Mouse (Mus musculus) heart, postnatal 0 days (tissue): ENCODE results near the gene Ccni. TPM values are rescaled to one million over a fixed set of nuclear protein-coding genes. Genes with fewer than 3 reads are reported as not detected.

Source experiments
- ATAC-seq: fragments of 200-750 bp; cut with Nextera tagmentation; 2 replicates; pipeline ENCODE4 v1.8.0; 2017; ENCODE audit warnings: low read depth, moderate number of reproducible peaks, moderate library complexity; ENCODE audit not compliant: insufficient read depth
- DNase-seq: peaks from one replicate; pipeline ENCODE4 v3.0.0-alpha.2; 2016; ENCODE audit warnings: low spot score
- H3K27ac ChIP-seq: fragments of 300-500 bp; sonication (generic); 2 replicates; pipeline ENCODE4 v1.5.1; 2014; ENCODE audit warnings: low read depth, mild to moderate bottlenecking
- H3K27me3 ChIP-seq: fragments of 300-500 bp; sonication (generic); 2 replicates; pipeline ENCODE4 v1.6.1; 2014; ENCODE audit warnings: low read length, mixed read lengths; ENCODE audit not compliant: control insufficient read depth, insufficient read depth
- H3K36me3 ChIP-seq: fragments of 300-500 bp; sonication (generic); replicated peaks from 2 replicates; pipeline ENCODE4 v1.6.1; 2014; ENCODE audit warnings: low read length, mixed read lengths; ENCODE audit not compliant: control insufficient read depth, insufficient read depth
- H3K4me1 ChIP-seq: fragments of 300-500 bp; sonication (generic); 2 replicates; pipeline ENCODE4 v1.6.1; 2014; ENCODE audit warnings: antibody characterized with exemption; ENCODE audit not compliant: control insufficient read depth, insufficient read depth
- H3K4me2 ChIP-seq: fragments of 300-500 bp; sonication (generic); 2 replicates; pipeline ENCODE4 v1.6.1; 2014; ENCODE audit warnings: low read depth, mild to moderate bottlenecking, low read length, moderate library complexity
- H3K4me3 ChIP-seq: fragments of 300-500 bp; sonication (generic); 2 replicates; pipeline ENCODE4 v1.5.1; 2014; ENCODE audit warnings: low read depth, low read length
- H3K9ac ChIP-seq: fragments of 300-500 bp; sonication (generic); replicated peaks from 2 replicates; pipeline ENCODE4 v1.6.1; 2014; ENCODE audit warnings: low read depth, low read length, mixed read lengths
- H3K9me3 ChIP-seq: fragments of 300-500 bp; sonication (generic); replicated peaks from 2 replicates; pipeline ENCODE4 v1.6.1; 2016; ENCODE audit warnings: low read length; ENCODE audit not compliant: control insufficient read depth
- CTCF ChIP-seq: IDR thresholded peaks from 2 replicates; pipeline ENCODE4 v1.5.1; 2016; ENCODE audit warnings: antibody characterized with exemption, control low read depth, low read depth
- EP300 ChIP-seq: IDR thresholded peaks from 2 replicates; pipeline ENCODE4 v1.6.1; 2016; ENCODE audit warnings: antibody characterized with exemption, low read depth
- WGBS: fragments of 180-500 bp; shearing (Covaris S2); extraction: QIAGEN DNeasy Blood & Tissue Kit; methylation state at CpG from one replicate; pipeline ENCODE4 v1.1.7; 2014; 5-methylcytosine and 5-hydroxymethylcytosine counted together
- polyA plus RNA-seq: library from polyadenylated mRNA; unstranded; fragments of >200 nt; fragmentation: Nextera tagmentation; extraction: Ambion mirVana; gene quantifications from 2 replicates; pipeline ENCODE4 v1.2.1, GENCODE M21; 2015
- total RNA-seq: library from RNA; depleted of rRNA; stranded (reverse); fragments of >200 nt; gene quantifications from 2 replicates; pipeline ENCODE4 v1.2.3, GENCODE M21; 2014; ENCODE audit warnings: low replicate concordance

The Ccni gene
- total and polyA plus RNA-seq, 2 experiments from 2014 or later = 87.5 to 210 TPM

GRCm38 (mm10) chr5:93239590-93240544 lies 33.6 kb upstream of the Ccni start:
- TF ChIP-seq EP300 (no peak), CTCF (no peak)
- no peaks in the 10 kb centered on the region for H3K36me3 ChIP-seq
- no peak overlapping the region for H3K4me2 ChIP-seq
- no peaks in the 10 kb centered on the region for H3K4me1 ChIP-seq
- H3K9me3 ChIP-seq = 0 out of 2 replicates have a peak, but pooled peaks cover 6% of the 10 kb centered on the region
- H3K27me3 ChIP-seq = no peaks in the 10 kb centered on the region
- DNase-seq (no peak), ATAC-seq (no peak)
- H3K9ac ChIP-seq = no peak overlapping the region
- H3K4me3 ChIP-seq = no peak overlapping the region
- no peak overlapping the region for H3K27ac ChIP-seq
- WGBS = 48% methylated on average over 8 of the region's 8 CpGs

GRCm38 (mm10) chr5:93236541-93236940 lies 30.2 kb upstream of the Ccni start:
- no peak for ATAC-seq
- no peak overlapping the region for H3K27ac ChIP-seq
- no peaks in the 10 kb centered on the region for H3K36me3 ChIP-seq
- H3K27me3 ChIP-seq = no peaks in the 10 kb centered on the region
- no peak for DNase-seq
- H3K4me2 ChIP-seq = no peak overlapping the region
- H3K4me1 ChIP-seq = no peaks in the 10 kb centered on the region
- TF ChIP-seq EP300 (no peak), CTCF (no peak)
- WGBS = 74% methylated on average over 4 of the region's 4 CpGs
- no peaks in the 10 kb centered on the region for H3K9me3 ChIP-seq
- H3K4me3 ChIP-seq = no peak overlapping the region
- no peak overlapping the region for H3K9ac ChIP-seq

- WGBS = 89% methylated on average over 3 of the region's 3 CpGs
- ATAC-seq (no peak), DNase-seq (no peak)
Observed at GRCm38 (mm10) chr5:93235888-93236287, 29.6 kb upstream of the Ccni start.

GRCm38 (mm10) chr5:93234605-93235004 lies 28.3 kb upstream of the Ccni start:
- no peaks in the 10 kb centered on the region for H3K36me3 ChIP-seq

More at GRCm38 (mm10) chr5:93235888-93236287, 29.6 kb upstream of the Ccni start:
- Histone ChIP-seq H3K36me3 (no peaks in the 10 kb centered on the region), H3K9me3 (no peaks in the 10 kb centered on the region), H3K27ac (no peak overlapping the region), H3K9ac (no peak overlapping the region), H3K4me2 (no peak overlapping the region), H3K4me3 (no peak overlapping the region), H3K4me1 (no peaks in the 10 kb centered on the region), H3K27me3 (no peaks in the 10 kb centered on the region)
- TF ChIP-seq EP300 = no peak
- no peak for TF ChIP-seq CTCF

GRCm38 (mm10) chr5:93234130-93234529 lies 27.8 kb upstream of the Ccni start:
- H3K27ac ChIP-seq = no peak overlapping the region
- ATAC-seq (no peak), DNase-seq (no peak)
- no peaks in the 10 kb centered on the region for H3K36me3 ChIP-seq
- H3K9ac ChIP-seq = no peak overlapping the region
- H3K27me3 ChIP-seq = no peaks in the 10 kb centered on the region
- TF ChIP-seq CTCF (no peak), EP300 (no peak)
- H3K4me3 ChIP-seq = no peak overlapping the region
- WGBS = 70% methylated on average over 4 of the region's 4 CpGs
- no peak overlapping the region for H3K4me2 ChIP-seq
- H3K4me1 ChIP-seq = no peaks in the 10 kb centered on the region
- no peaks in the 10 kb centered on the region for H3K9me3 ChIP-seq

More at GRCm38 (mm10) chr5:93234605-93235004, 28.3 kb upstream of the Ccni start:
- WGBS = 65% methylated on average over 2 of the region's 2 CpGs
- ATAC-seq (no peak), DNase-seq (no peak)
- Histone ChIP-seq H3K4me1 (no peaks in the 10 kb centered on the region), H3K27ac (no peak overlapping the region), H3K9ac (no peak overlapping the region), H3K9me3 (no peaks in the 10 kb centered on the region), H3K27me3 (no peaks in the 10 kb centered on the region), H3K4me3 (no peak overlapping the region), H3K4me2 (no peak overlapping the region)
- TF ChIP-seq CTCF (no peak), EP300 (no peak)
